Mouse (Mus musculus): Measurements from ENCODE around the gene Kif4. TPM values are rescaled to one million over a fixed set of nuclear protein-coding genes. Genes with fewer than 3 reads are reported as not detected.

Gene Kif4
- polyA plus RNA-seq, 1 experiment, result not detected

DNA sequence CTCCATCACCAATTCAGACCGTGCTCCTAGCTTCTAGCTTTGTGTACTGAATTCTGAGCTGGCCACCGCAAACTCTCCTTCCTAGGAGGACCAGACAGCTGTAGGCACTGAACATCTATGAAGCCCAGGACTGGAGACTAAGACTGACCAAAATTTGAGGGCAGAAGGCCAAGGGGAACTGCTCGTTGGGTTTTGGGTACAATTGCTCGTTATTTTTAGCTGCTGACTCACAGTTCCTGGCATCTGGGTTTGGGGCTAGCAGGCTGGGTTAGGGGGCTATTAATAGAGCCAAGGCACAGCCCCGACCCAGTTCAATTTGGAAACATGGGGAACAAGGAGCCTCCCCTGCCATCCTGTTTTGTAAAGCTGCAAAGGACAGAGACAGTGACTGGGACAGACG is 115.2 kb downstream of the Kif4 start:
- Histone ChIP-seq H3K4me3 (ENCODE audit: insufficient read depth, low read depth, low read length) (0 out of 2 replicates have a peak overlapping the region, but pooled peaks have one; percentile 2), H3K27ac (ENCODE audit: insufficient read depth, low read depth, low read length) (peak overlapping the region; percentile 92), H3K4me1 (ENCODE audit: control insufficient read depth, insufficient read depth, low read length) (peaks cover 10% of the 10 kb centered on the region)
- 26% methylated on average over 6 of the region's 6 CpGs for WGBS
- TF ChIP-seq POLR2A (IDR thresholded peaks at IDR 0.05; ENCODE audit: insufficient read depth, low read depth, low read length), result no peak
- TF ChIP-seq CTCF (IDR thresholded peaks at IDR 0.05; ENCODE audit: insufficient read depth, low read depth, low read length), result no peak

DNA sequence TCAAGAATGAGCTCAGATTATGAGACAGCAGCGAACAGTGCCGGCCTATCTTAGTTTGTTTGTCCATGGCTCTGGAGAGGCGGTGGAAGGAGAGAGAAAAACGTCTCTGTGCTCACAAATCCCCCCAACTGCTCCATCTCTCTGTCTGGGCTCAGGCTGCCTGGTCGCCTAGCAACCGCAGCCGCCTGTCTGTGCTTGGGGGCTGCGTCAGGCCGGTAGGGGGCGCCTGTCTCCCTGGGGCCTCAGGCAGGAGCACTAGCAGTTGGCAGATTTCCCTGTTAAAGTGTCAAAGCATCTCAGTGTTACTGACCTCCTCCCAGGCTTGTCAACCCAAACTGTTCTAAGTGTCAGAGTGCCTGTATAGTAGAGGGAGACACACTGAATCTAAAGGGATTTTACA is 116.4 kb downstream of the Kif4 start:
- 9% methylated on average over 10 of the region's 10 CpGs for WGBS
- H3K4me1 ChIP-seq (ENCODE audit: control insufficient read depth, insufficient read depth, low read length), result peaks cover 10% of the 10 kb centered on the region

GRCm38 (mm10) chrX:100765855-100766254 is 140.3 kb downstream of the Kif4 start:
- Histone ChIP-seq H3K4me3 (ENCODE audit: insufficient read depth, low read depth, low read length) (no peak overlapping the region), H3K27ac (ENCODE audit: insufficient read depth, low read depth, low read length) (no peak overlapping the region), H3K4me1 (ENCODE audit: control insufficient read depth, insufficient read depth, low read length) (no peaks in the 10 kb centered on the region)
- WGBS, result 89% methylated on average over 6 of the region's 6 CpGs
- TF ChIP-seq CTCF (IDR thresholded peaks at IDR 0.05; ENCODE audit: insufficient read depth, low read depth, low read length) (no peak), POLR2A (IDR thresholded peaks at IDR 0.05; ENCODE audit: insufficient read depth, low read depth, low read length) (no peak)

More for the DNA sequence above, 116.4 kb downstream of the Kif4 start:
- H3K27ac ChIP-seq (ENCODE audit: insufficient read depth, low read depth, low read length), result peak overlapping the region; percentile 92
- H3K4me3 ChIP-seq (ENCODE audit: insufficient read depth, low read depth, low read length), result no peak overlapping the region
- TF ChIP-seq POLR2A (IDR thresholded peaks at IDR 0.05; ENCODE audit: insufficient read depth, low read depth, low read length) (no peak), CTCF (IDR thresholded peaks at IDR 0.05; ENCODE audit: insufficient read depth, low read depth, low read length) (peak; percentile 50; the same call in 1 of the 2 replicates)

DNA sequence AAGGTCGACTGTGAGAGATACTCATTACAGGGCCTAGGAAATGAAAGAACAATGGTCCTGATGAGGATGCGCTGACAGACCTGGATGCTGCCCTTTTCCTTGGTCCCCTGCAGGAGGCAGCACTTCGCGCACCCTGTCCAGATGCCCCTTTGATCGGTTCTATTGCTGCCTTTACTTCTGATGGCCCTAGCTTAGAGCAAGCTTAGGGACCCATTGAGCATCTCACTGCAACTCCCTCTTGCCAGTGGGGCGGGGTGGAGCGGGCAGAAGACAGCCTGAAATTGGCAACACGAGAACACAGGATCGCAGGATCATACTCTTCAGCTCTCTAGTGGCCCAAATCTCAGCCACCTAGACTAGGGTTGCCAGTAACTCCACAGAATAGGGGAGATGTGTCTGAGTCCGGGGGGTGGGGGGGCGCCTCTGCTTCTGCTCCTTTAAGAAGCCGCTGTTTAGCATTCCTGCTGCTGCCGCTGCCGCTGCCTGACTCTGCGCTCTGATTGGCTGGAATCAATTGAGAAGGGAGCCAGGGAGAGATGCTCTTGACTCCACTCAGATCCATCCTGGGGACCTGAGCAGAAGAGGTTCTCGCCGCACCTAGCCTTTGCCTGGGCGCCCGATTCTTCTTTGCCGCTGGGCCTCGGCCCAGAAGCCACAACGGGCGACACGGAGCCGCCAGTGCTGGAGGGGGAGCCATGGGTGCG is 141.8 kb downstream of the Kif4 start, which contains the start of gene Dlg3:
Gene Dlg3, plus strand, starts transcription at position 542 of the 704 bp plus-strand sequence.
- 20% methylated on average over 24 of the region's 26 CpGs for WGBS
- Histone ChIP-seq H3K27ac (ENCODE audit: insufficient read depth, low read depth, low read length) (peak within 1 kb of the TSS; percentile 88), H3K4me1 (ENCODE audit: control insufficient read depth, insufficient read depth, low read length) (peaks cover 9% of the 10 kb centered on the region; the same call in 1 of the 2 replicates), H3K4me3 (ENCODE audit: insufficient read depth, low read depth, low read length) (peak within 1 kb of the TSS; percentile 88)
- TF ChIP-seq CTCF (IDR thresholded peaks at IDR 0.05; ENCODE audit: insufficient read depth, low read depth, low read length) (no peak), POLR2A (IDR thresholded peaks at IDR 0.05; ENCODE audit: insufficient read depth, low read depth, low read length) (peak; percentile 42; the same call in 1 of the 2 replicates)

DNA sequence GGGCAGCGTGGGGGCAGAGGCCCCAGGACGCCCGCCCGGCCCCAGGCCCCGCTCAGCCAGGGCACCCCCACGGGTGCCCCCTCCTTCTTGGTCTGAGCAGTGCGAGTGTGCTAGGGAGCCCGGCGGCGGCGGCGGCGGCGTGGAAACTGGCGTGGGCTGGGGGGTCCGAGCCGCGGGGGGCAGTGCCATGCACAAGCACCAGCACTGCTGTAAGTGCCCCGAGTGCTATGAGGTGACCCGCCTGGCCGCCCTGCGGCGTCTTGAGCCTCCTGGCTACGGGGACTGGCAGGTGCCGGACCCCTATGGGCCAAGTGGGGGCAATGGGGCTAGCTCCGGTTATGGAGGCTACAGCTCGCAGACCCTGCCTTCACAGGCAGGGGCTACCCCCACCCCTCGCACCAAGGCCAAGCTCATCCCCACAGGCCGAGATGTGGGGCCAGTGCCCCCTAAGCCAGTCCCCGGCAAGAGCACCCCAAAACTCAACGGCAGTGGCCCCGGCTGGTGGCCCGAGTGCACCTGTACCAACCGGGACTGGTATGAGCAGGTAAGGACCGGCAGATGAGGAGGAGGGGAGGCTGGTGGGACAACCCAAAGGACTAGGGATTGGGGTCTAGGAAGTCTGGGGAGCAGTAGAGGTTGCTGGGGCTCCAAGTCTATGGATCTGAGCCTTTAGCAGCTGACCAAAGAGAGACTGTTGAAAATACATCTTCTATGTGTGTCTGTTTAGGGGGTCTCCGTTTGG is 142.5 kb downstream of the Kif4 start:
- H3K4me3 ChIP-seq (ENCODE audit: insufficient read depth, low read depth, low read length), result peak overlapping the region; percentile 88
- peaks cover 10% of the 10 kb centered on the region; the same call in 1 of the 2 replicates for H3K4me1 ChIP-seq (ENCODE audit: control insufficient read depth, insufficient read depth, low read length)
- 30% methylated on average over 24 of the region's 36 CpGs for WGBS
- no peak for TF ChIP-seq CTCF (IDR thresholded peaks at IDR 0.05; ENCODE audit: insufficient read depth, low read depth, low read length)
- no peak for TF ChIP-seq POLR2A (IDR thresholded peaks at IDR 0.05; ENCODE audit: insufficient read depth, low read depth, low read length)
- H3K27ac ChIP-seq (ENCODE audit: insufficient read depth, low read depth, low read length), result peak overlapping the region; percentile 35

DNA sequence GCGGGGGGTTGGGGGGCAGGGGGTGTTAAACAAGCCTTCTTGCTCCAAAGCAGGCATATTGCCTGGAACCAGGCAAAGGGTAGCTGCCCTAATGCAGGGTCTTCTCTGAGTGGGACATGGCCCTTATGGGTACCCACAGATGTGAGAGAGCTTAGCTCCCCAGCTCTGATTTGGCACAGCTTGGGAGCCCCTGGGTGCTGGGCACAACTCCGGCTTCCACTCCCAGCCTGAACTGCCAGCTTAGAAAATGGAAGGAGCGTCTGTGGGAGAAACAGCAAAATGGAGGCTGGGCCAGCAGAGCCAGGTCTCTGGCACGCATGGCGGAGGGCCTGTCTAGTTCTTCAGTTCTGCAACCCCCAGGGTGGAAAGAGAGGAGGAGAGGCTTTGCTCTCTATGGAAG is 143.7 kb downstream of the Kif4 start:
- TF ChIP-seq POLR2A (IDR thresholded peaks at IDR 0.05; ENCODE audit: insufficient read depth, low read depth, low read length) (no peak), CTCF (IDR thresholded peaks at IDR 0.05; ENCODE audit: insufficient read depth, low read depth, low read length) (no peak)
- Histone ChIP-seq H3K4me1 (ENCODE audit: control insufficient read depth, insufficient read depth, low read length) (peaks cover 10% of the 10 kb centered on the region; the same call in 1 of the 2 replicates), H3K4me3 (ENCODE audit: insufficient read depth, low read depth, low read length) (peak overlapping the region; percentile 88), H3K27ac (ENCODE audit: insufficient read depth, low read depth, low read length) (peak overlapping the region; percentile 75; the same call in 1 of the 2 replicates)
- WGBS, result 44% methylated on average over 5 of the region's 5 CpGs

DNA sequence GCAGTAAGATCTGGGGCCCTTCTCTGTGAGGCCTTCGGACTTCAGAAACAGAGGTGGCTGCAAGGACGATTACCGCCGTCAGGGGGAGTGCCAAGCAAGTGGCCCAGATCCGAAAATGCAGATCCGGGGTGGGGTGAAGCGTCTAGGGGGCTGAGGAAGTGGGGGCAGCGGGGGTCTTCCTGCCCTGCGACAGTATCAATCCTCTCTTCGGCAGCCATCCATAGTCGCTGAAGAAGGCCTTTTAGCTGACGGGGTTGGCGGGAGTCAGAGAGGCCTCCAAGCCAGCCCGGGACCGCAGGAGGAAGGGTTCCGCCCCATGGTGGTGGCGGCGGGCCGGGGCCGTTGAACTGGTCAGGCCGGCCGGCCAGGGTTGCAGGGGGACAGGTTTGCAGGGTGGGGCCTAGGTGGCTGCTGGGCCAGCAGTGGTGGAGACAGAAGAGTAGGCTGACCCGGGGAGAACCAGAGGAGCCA is 148.8 kb downstream of the Kif4 start:
- Histone ChIP-seq H3K4me3 (ENCODE audit: insufficient read depth, low read depth, low read length) (peak overlapping the region; percentile 37), H3K27ac (ENCODE audit: insufficient read depth, low read depth, low read length) (peak overlapping the region; percentile 44; the same call in 1 of the 2 replicates), H3K4me1 (ENCODE audit: control insufficient read depth, insufficient read depth, low read length) (peaks cover 32% of the 10 kb centered on the region)
- WGBS, result 28% methylated on average over 23 of the region's 23 CpGs
- no peak for TF ChIP-seq POLR2A (IDR thresholded peaks at IDR 0.05; ENCODE audit: insufficient read depth, low read depth, low read length)
- TF ChIP-seq CTCF (IDR thresholded peaks at IDR 0.05; ENCODE audit: insufficient read depth, low read depth, low read length), result peak; percentile 45; the same call in 1 of the 2 replicates

DNA sequence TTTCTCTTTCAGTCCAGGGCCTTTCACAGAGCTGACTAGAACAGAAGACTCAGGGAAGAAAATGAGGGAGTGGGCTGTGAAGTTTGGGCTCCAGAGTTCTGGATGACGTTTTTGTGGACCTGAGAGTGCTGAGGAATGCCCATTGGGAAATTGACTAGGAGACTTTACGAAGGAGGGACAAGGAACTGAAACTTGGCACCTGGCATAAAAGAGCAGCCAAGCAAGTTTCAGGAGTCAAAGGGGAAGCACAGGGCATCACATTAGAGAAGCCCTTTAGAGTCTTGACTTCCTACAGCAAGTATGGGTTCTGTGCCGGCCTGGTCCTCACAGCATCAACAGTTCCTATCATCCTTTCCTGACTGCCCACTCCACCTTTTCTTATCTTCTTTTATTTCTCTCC is 149.9 kb downstream of the Kif4 start:
- Histone ChIP-seq H3K27ac (ENCODE audit: insufficient read depth, low read depth, low read length) (no peak overlapping the region), H3K4me3 (ENCODE audit: insufficient read depth, low read depth, low read length) (no peak overlapping the region), H3K4me1 (ENCODE audit: control insufficient read depth, insufficient read depth, low read length) (peaks cover 32% of the 10 kb centered on the region)
- 83% methylated on average over 3 of the region's 3 CpGs for WGBS
- no peak for TF ChIP-seq POLR2A (IDR thresholded peaks at IDR 0.05; ENCODE audit: insufficient read depth, low read depth, low read length)
- TF ChIP-seq CTCF (IDR thresholded peaks at IDR 0.05; ENCODE audit: insufficient read depth, low read depth, low read length), result no peak

- Histone ChIP-seq H3K4me1 (ENCODE audit: control insufficient read depth, insufficient read depth, low read length) (peaks cover 28% of the 10 kb centered on the region), H3K4me3 (ENCODE audit: insufficient read depth, low read depth, low read length) (no peak overlapping the region), H3K27ac (ENCODE audit: insufficient read depth, low read depth, low read length) (no peak overlapping the region)
- WGBS, result 21% methylated on average over 9 of the region's 9 CpGs
- TF ChIP-seq POLR2A (IDR thresholded peaks at IDR 0.05; ENCODE audit: insufficient read depth, low read depth, low read length), result no peak
- no peak for TF ChIP-seq CTCF (IDR thresholded peaks at IDR 0.05; ENCODE audit: insufficient read depth, low read depth, low read length)
Observed at GRCm38 (mm10) chrX:100776494-100776893, 151.0 kb downstream of the Kif4 start.

Other genes with a start within 250 kb of the Kif4 start
- not detected in 2 replicates for gene Otud6a, start 196.7 kb upstream of the Kif4 start, polyA plus RNA-seq (2012; ENCODE audit: insufficient read depth, insufficient read length, low replicate concordance, missing spikeins)
- not detected in 2 replicates for gene Awat2, start 183.0 kb upstream of the Kif4 start, polyA plus RNA-seq (2012; ENCODE audit: insufficient read depth, insufficient read length, low replicate concordance, missing spikeins)
- gene Igbp1, start 131.4 kb upstream of the Kif4 start, polyA plus RNA-seq (2012; ENCODE audit: insufficient read depth, insufficient read length, low replicate concordance, missing spikeins), result not detected in 2 replicates
- gene Dgat2l6, start 100.9 kb upstream of the Kif4 start, polyA plus RNA-seq (2012; ENCODE audit: insufficient read depth, insufficient read length, low replicate concordance, missing spikeins), result not detected in 2 replicates
- gene Awat1, start 53.5 kb upstream of the Kif4 start, polyA plus RNA-seq (2012; ENCODE audit: insufficient read depth, insufficient read length, low replicate concordance, missing spikeins), result not detected in 2 replicates
- not detected in 2 replicates for gene P2ry4, start 30.9 kb upstream of the Kif4 start, polyA plus RNA-seq (2012; ENCODE audit: insufficient read depth, insufficient read length, low replicate concordance, missing spikeins)
- gene Arr3, start 20.2 kb upstream of the Kif4 start, polyA plus RNA-seq (2012; ENCODE audit: insufficient read depth, insufficient read length, low replicate concordance, missing spikeins), result not detected in 2 replicates
- not detected in 2 replicates for gene Pdzd11, start 831 bp downstream of the Kif4 start, polyA plus RNA-seq (2012; ENCODE audit: insufficient read depth, insufficient read length, low replicate concordance, missing spikeins)
- gene Gdpd2, start 104.1 kb downstream of the Kif4 start, polyA plus RNA-seq (2012; ENCODE audit: insufficient read depth, insufficient read length, low replicate concordance, missing spikeins), result not detected in 2 replicates
- 98.9 TPM in 1 of 2 replicates, not detected in the other for gene Dlg3, start 142.0 kb downstream of the Kif4 start, polyA plus RNA-seq (2012; ENCODE audit: insufficient read depth, insufficient read length, low replicate concordance, missing spikeins)

Measured in olfactory bulb, adult 2 months (tissue).